Mouse (Mus musculus) cortical plate, adult 2 months (tissue): ENCODE results near the gene B4gat1.

ENCODE experiments used
- CTCF ChIP-seq: fragments of 200-500 bp; IDR thresholded peaks from 2 replicates; pipeline ENCODE4 v1.5.1; 2011; ENCODE audit warnings: mild to moderate bottlenecking, control low read depth, low read length; ENCODE audit not compliant: insufficient read depth; ENCODE audit errors: extremely low read depth
- POLR2A ChIP-seq: fragments of 200-500 bp; IDR thresholded peaks from 2 replicates; pipeline ENCODE4 v1.6.1; 2011; ENCODE audit warnings: mild to moderate bottlenecking, low read length, control low read depth; ENCODE audit not compliant: insufficient read depth; ENCODE audit errors: extremely low read depth

DNA sequence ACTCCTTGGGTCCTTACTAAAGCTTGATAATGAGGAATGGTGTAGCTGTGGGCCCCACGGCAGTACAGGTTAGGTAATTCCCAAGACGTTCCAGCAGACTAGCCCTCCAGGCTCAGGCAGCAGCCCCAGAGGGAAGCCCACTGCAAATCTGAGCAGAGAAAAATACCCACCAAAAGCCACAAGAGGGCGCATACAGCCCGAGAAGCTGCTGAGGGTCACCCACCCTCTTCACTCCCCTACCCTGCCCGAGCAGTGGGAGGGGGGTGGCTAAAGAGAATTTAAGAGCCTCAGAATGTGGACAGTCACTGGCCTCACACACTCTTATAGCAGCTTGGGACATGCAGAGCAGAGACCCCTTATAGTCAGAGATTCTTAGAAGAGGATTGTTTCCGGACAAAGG is 17.6 kb downstream of the B4gat1 start:
- no peak for TF ChIP-seq POLR2A
- peak; percentile 56 for TF ChIP-seq CTCF
